8 mouse cellular contexts compared by ENCODE assay signal in genomic region chr5:147402505-147402904, GRCm38 (mm10). TPM values are rescaled to one million over a fixed set of nuclear protein-coding genes. Genes with fewer than 3 reads are reported as not detected.
DNase-seq lines count a peak whose midpoint lies in the region; ATAC-seq and TF ChIP-seq lines count a peak whose summit lies in the region.

No protein-coding gene starts in this region.

- intact Hi-C loops in heart, adult 2 months (cut with DNase I) = no loop called here

- peaks cover 8% of the 10 kb centered on the region for H3K27me3 ChIP-seq in heart, adult 2 months (ENCODE audit: control insufficient read depth, insufficient read depth, low read length)

- H3K4me1 ChIP-seq in heart, adult 2 months (ENCODE audit: control insufficient read depth, insufficient read depth, low read length) = no peaks in the 10 kb centered on the region

- no peaks in the 10 kb centered on the region for H3K79me2 ChIP-seq in heart, adult 2 months (replicated peaks; ENCODE audit: control insufficient read depth, insufficient read depth, low read length)

- ATAC-seq in megakaryocyte-erythroid progenitor cell, adult 5-6 weeks (replicated peaks; ENCODE audit: low FRiP score, low TSS enrichment, poor library complexity, severe bottlenecking) = peak; percentile 60
- no peak for ATAC-seq in erythroblast, adult 5-6 weeks (replicated peaks; ENCODE audit: low FRiP score, poor library complexity, severe bottlenecking)

- H3K9ac ChIP-seq in heart, adult 2 months (ENCODE audit: low read depth, low read length) = no peak overlapping the region

- H3K27ac ChIP-seq in heart, adult 2 months = no peak overlapping the region

- H3K4me3 ChIP-seq in heart, adult 2 months = no peak overlapping the region

- TF ChIP-seq POLR2A in heart, adult 2 months (IDR thresholded peaks at IDR 0.05; ENCODE audit: insufficient read depth, low read depth, low read length) = no peak

- H3K36me3 ChIP-seq in heart, adult 2 months (ENCODE audit: control insufficient read depth, insufficient read depth, low read length) = no peaks in the 10 kb centered on the region

- DNase-seq in heart, adult 2 months = peak; percentile 25 to 46
- DNase-seq in heart, adult 8-10 months (ENCODE audit: low spot score) = no peak
- DNase-seq in urinary bladder, postnatal 25 days (ENCODE audit: low spot score) = peak; percentile 28
- no peak for DNase-seq in urinary bladder, postnatal 4 days (ENCODE audit: low spot score in 2 of 2)
- peak; percentile 73 to 86 for DNase-seq in cerebellum, postnatal 25 days
- peak; percentile 54 to 76 for DNase-seq in kidney, postnatal 25 days

- no peak for TF ChIP-seq EP300 in heart, adult 2 months (IDR thresholded peaks at IDR 0.05; ENCODE audit: insufficient read depth, low read depth, low read length)

- peak; percentile 67 for TF ChIP-seq CTCF in heart, adult 2 months (IDR thresholded peaks at IDR 0.05)

- WGBS in heart, adult 2 months = 20% methylated on average over 5 of the region's 5 CpGs

RNA-seq across cellular contexts. Expression of gene Flt3, which starts 2.2 kb away (rescaled TPM):
- total RNA-seq in heart, adult 2 months (2021) = under 1 TPM; 0.09 to 0.13 TPM
- polyA plus RNA-seq in heart, adult 2 months (2012; rRNA removed) = 0.12 and 0.16 TPM in 2 replicates
- total RNA-seq in heart, adult 8-10 months (2022) = under 1 TPM in 1 of 4 experiments, not detected in 3; 0.17 TPM
- 0.37 and 1.7 TPM in 2 replicates for total RNA-seq in megakaryocyte-erythroid progenitor cell, adult 5-6 weeks (2014; fragmentation: Nextera tagmentation)
- 2.4 and 4.6 TPM in 2 replicates for total RNA-seq in megakaryocyte-erythroid progenitor cell, adult 5-6 weeks (2017)
- 0.84 and 1.9 TPM in 2 replicates for total RNA-seq in erythroblast, adult 5-6 weeks (2015; ENCODE audit: low replicate concordance)
- total RNA-seq in erythroblast, adult 5-6 weeks (2017; ENCODE audit: low replicate concordance) = 2.8 and 4.7 TPM in 2 replicates

RNA-seq across cellular contexts. Expression of gene Pan3, which starts 27.5 kb away (rescaled TPM):
- total RNA-seq in heart, adult 2 months (2021) = 10 to 100 TPM; 27.3 to 30.5 TPM
- polyA plus RNA-seq in heart, adult 2 months (2012; rRNA removed) = 20.0 and 36.8 TPM in 2 replicates
- 10 to 100 TPM; 27.8 to 37.4 (median 29.4) TPM for total RNA-seq in heart, adult 8-10 months (2022)
- total RNA-seq in megakaryocyte-erythroid progenitor cell, adult 5-6 weeks (2014; fragmentation: Nextera tagmentation) = 279 and 362 TPM in 2 replicates
- total RNA-seq in megakaryocyte-erythroid progenitor cell, adult 5-6 weeks (2017) = 189 and 195 TPM in 2 replicates
- 263 and 430 TPM in 2 replicates for total RNA-seq in erythroblast, adult 5-6 weeks (2015; ENCODE audit: low replicate concordance)
- total RNA-seq in erythroblast, adult 5-6 weeks (2017; ENCODE audit: low replicate concordance) = 228 and 241 TPM in 2 replicates

Comparison
In these comparisons a context has a peak if more than half of its experiments do, and no peak if none do; other contexts are left out.
1. DNase-seq: peak in heart, adult 2 months (2 of 2), urinary bladder, postnatal 25 days (single experiment), cerebellum, postnatal 25 days (2 of 2) and kidney, postnatal 25 days (2 of 2); none in heart, adult 8-10 months (single experiment) and urinary bladder, postnatal 4 days (0 of 2).
2. RNA of gene Pan3, which starts 27.5 kb away (total RNA-seq): 189 to 362 TPM in megakaryocyte-erythroid progenitor cell, adult 5-6 weeks and 228 to 430 TPM in erythroblast, adult 5-6 weeks; 27.8 to 37.4 TPM in heart, adult 8-10 months and 27.3 to 30.5 TPM in heart, adult 2 months; every median in the first group is over 4 times any median in the second.